Mouse (Mus musculus) adrenal gland (tissue): ENCODE data around the gene Mrtfa.

ENCODE experiments used
- intact Hi-C: fragments of 180-260 bp; cut with DNase I; formaldehyde crosslinking; loops from one replicate; pipeline ENCODE4 v1.15.1; 2025

Gene Mrtfa

GRCm38 (mm10) chr15:81104585-81105259 is 85.8 kb downstream of the Mrtfa start:
- intact Hi-C loops = no loop called here

DNA sequence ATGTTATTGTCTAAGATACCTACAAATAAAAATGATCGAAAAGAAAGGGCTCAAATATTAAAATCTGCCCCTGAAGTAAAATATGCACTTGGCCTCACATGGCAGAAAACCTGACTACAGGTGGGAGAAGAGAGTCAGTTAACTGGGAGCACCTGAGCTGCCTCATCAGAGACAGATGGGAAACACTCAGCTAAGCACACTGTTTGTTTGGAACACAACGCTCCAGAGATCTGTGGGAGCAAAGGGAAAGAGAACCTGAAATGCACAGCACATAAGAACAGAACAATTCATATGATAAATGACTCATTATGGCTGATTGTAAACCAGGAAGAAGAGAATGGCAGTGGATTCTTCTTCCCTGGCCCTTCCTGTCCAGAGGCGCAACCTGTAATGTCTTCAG is 87.1 kb downstream of the Mrtfa start:
- intact Hi-C loops = no loop called here

GRCm38 (mm10) chr15:81102274-81102879 is 88.2 kb downstream of the Mrtfa start:
- intact Hi-C loops = no loop called here

- intact Hi-C loops = no loop called here
These were observed 89.2 kb downstream of the Mrtfa start for GRCm38 (mm10) chr15:81101316-81101715.

DNA sequence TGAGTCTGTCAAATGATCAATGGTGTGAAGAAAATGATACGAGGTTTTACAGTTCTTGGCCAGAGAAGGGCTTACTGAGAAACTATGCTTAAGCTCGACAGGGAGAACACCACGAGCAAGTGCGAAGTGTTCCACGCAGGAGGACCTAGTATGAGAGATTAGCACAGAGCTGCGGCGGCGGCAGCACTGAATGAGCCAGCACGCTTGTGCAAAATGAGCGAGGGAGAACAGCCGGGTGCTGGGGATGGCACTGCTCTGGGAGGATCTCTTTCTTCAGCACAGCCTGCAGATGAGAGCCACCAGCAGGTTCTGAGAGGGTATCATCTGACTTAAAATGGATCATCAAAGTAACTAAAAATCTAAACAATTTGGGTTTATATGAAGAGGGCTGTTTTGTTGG is 91.3 kb downstream of the Mrtfa start:
- intact Hi-C loops = no loop called here

DNA sequence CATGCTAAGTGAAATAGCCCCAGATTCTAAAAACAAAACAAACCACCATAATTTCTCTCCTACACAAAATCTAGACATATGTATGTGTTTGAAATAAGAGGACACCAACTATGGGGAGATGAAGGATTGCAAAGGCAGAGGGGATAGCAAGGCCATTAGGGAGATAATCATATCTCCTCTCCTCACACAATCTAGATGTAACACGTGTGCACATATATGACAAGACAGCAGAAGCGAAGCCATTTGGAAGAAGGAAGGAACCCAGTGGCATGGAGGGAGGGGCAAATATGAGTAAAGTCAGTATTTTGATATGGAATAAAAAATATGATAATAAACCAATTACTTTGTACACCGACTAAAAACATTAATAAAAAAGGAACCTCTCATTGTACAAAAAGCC is 91.9 kb downstream of the Mrtfa start:
- intact Hi-C loops = no loop called here

GRCm38 (mm10) chr15:81097896-81098295 is 92.7 kb downstream of the Mrtfa start:
- intact Hi-C loops = no loop called here

GRCm38 (mm10) chr15:81097456-81097855 is 93.1 kb downstream of the Mrtfa start:
- intact Hi-C loops = no loop called here

DNA sequence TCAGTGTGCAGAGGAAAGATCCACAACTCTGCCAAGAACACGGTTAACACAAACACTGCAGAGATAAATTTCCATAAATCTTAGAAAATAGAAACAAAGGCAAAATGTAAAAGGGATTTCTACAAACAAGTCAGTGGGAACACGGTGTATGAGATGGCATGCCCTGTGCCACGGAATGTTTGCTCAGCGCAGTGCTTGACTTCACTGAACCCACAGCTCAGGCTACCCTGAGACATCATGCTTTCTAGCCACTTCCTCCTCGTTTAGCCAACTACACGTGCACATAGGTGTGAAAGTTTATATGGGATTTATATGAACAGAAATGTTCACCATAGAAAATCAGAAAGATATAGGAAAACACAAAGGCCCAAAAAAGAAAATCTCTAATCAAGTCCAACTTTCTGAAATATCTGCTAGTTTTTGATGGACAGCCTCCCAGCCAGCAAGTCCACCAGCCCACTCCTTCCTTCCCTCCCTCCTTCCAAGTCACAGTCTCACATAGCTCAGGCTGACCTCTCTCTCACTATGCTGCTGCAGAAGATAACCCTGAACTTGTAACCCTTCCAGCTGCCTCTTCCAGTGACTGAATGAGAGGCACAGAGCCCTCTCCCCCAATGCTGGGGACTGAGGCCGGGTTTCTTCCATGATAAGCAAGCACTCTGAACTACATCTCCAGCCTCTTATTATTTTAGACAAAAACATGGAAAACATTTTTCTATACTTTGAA is 94.1 kb downstream of the Mrtfa start:
- intact Hi-C loops = no loop called here

DNA sequence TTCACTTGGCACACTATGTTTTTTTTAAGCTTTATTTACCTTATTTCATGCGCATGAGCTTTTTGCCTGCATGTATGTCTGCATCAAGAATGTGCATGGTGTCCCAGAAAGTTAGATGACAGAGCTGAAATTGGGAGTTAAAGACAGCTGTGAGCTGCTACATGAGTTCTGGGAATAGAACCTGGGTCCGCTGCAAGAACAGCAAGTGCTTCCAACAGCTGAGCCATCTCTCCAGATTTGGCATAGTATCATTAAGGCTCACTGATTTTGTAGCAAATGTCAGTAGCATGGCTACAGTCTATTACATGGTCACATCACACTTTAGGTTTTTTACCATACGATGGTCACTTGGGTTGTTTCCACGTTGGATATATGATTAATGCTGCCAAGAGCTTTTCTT is 97.5 kb downstream of the Mrtfa start:
- intact Hi-C loops = no loop called here

GRCm38 (mm10) chr15:81091718-81092117 is 98.8 kb downstream of the Mrtfa start:
- intact Hi-C loops = no loop called here

- intact Hi-C loops = no loop called here
These were observed 103.0 kb downstream of the Mrtfa start for GRCm38 (mm10) chr15:81087529-81087928.

DNA sequence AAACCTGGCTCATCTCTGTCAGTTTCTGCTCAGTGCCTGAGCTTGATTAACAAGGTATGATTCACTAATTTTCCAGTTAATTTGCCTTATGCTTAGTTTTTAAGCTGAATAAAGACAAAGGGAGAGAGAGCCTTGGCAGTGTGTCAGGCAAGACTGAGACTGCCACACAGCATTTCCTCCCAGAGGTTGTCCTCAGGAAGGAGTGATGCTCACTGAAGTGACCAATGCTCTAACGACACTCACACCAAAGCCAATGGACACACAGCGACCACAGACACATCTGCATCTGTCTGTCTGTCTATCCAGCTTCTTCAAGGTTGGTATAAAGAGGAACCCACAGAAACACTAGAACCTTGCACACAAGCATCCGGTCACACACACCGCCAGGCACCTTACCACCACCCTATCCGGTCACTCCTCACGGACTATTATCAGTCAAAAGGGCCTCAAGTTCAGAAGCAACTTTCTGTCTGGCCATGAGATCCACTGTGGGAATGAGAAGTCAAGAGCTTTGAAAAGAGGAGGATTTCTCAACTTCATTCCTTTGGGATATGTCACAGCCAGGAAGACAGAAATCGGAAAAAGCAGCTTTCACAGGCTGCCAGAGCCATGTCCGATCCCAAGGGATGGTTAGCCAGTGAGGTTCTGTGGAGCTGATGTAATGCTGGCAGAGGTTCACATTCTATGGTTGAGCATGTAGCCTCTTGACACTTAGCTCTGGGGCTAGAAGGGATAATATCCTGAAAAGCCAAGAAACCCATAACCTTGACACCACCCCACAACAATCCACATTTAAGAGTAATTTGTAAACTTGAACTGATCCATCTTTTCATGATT is 103.7 kb downstream of the Mrtfa start:
- intact Hi-C loops = no loop called here

DNA sequence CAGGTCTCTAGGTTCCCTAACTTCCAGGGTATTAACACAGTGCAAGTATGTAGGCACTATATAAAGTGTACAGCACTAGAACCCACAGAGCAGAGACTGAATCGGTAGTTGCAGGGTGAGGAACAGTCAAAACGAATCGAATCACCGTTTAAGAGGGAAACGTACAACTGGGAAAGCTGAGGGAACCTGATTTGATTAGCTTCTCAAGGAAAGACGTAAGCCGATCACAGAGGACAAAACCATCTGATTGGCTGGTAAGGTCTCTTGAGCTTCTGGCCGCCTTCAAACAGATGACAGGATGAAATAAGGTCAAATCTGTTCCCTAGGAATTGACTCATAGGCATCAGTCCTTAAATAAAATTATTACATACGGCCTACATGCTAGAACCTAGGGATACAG is 106.7 kb downstream of the Mrtfa start:
- intact Hi-C loops = no loop called here

DNA sequence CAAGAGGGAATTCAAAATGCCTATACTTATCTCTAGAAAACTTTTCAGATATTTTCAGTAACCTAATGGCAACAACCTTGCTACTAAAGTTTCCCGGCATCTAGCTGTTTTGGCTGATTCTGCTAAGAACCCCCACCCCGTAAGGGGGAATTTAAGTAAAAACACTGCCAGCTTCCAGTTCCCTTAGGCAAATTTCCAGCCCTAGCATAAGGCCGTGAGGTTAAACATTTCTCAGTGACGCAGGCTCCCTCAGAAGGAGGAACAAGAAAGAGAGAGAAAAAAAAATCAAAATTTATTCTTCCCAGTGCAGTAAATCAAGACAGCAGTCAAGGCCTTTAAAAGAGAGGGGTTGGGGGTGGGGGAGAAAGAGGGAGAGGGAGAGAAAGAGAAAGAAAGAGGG is 107.3 kb downstream of the Mrtfa start:
- intact Hi-C loops = no loop called here

DNA sequence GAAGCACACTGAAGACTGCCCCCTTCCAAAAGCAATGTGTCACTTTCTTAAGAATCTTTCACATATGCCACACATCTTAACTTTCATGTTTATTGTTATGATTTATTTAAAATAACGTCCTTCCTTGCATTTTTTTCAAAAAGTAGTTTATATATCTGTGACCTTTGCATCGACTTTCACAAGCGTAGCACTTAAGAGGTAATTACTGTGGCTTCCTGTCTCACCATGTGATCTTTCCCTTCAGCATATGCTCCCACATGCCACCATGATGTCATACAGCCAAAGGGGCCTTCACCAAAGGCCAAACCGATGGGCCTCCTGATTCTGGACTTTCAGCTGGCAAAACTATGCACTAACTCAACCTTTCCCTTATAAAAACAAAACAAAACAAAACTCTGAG is 109.3 kb downstream of the Mrtfa start:
- intact Hi-C loops = no loop called here

DNA sequence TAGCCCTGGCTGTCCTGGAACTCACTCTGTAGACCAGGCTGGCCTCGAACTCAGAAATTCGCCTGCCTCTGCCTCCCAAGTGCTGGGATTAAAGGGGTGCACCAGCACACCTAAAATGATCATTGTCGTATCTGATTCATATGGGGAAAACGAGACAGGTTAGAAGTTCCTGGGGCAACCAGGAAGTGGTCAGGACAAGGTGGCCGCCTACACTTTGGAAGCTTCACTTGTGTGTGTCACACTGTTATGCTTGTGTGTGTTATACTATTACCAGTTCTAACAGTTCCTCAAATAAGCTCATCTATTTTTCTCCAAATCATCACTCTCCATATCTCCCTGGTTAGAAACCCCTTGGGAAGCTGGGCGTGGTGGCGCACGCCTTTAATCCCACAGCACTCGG is 110.2 kb downstream of the Mrtfa start:
- intact Hi-C loops = no loop called here

GRCm38 (mm10) chr15:81079255-81079654 is 111.3 kb downstream of the Mrtfa start:
- intact Hi-C loops = loop anchor here (2.0 to 10.0 kb wide), 2 partner anchors 122 to 226 kb away; no protein-coding TSS in a partner anchor

DNA sequence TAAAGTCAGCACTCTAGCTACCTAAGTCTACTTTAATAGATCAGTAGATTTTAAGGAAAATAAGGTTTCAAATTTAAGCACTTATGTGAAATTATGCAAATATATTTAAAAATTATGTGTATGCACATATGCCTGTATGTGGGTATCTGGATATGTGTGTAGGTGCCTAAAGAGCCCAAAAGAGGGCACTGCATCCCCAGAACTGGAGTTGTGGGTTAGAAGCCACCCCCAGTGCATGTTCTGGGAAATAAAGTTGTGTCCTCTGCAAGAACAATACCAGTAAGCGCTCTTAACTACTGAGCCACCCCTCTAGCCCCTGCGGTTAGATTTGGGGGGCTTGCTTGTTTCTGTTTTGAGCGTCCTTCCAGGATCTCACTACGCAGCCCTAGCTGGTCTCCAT is 113.0 kb downstream of the Mrtfa start:
- intact Hi-C loops = loop anchor here (10.0 kb wide), 1 partner anchor 227 kb away; no protein-coding TSS in a partner anchor

DNA sequence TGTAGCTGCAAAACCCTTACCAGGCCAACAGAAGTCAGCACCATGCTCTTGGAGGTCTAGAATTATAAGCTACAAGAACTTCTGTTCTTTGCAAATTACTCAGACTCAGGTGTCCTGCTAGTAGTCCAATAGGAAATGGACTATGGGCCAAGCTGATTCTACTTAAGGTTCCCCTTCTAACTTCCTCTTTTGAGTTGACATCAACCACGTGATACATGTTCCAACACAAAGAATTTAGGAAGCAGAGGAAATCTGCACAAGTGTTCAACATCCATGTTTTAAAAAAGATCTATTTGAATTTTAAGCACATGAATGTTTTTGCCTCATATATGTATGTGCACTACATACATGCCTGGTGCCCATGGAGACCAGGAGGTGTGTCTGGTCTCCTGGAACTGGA is 116.0 kb downstream of the Mrtfa start:
- intact Hi-C loops = loop anchor here (10.0 kb wide), 1 partner anchor 230 kb away; no protein-coding TSS in a partner anchor

DNA sequence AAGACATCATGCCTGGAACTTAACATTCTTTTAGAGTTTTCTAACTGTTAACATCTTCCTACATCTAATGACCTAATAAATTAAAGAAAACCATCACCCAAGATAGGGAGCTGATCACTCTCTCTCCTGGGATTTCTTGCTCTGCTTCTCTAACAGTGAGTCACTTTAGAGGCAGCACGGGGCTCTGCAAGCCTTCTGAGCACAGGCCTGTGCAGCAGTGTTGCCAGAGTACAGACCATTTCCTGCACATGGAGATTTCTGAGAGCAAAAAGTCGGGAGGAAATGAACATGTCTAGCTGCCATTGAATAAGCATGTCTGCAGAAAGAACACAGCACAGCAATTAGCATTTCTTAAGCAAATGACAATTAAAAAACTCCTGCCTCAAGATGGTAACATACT is 116.8 kb downstream of the Mrtfa start:
- intact Hi-C loops = loop anchor here (10.0 kb wide), 1 partner anchor 231 kb away; no protein-coding TSS in a partner anchor
